Mouse (Mus musculus): ENCODE results near the gene Me1. TPM values are rescaled to one million over a fixed set of nuclear protein-coding genes. Genes with fewer than 3 reads are reported as not detected.
A peak's percentile ranks its signal among the peaks of the same experiment; 100 is the strongest.

Gene Me1
- polyA plus RNA-seq, 1 experiment from 2014 or later = 33.3 TPM

- no peaks in the 10 kb centered on the region for H3K9me3 ChIP-seq (ENCODE audit: control insufficient read depth, low read length)
- H3K27ac ChIP-seq (replicated peaks in 1 of 2; ENCODE audit: control insufficient read depth in 1 of 2, insufficient read depth in 1 of 2, low read depth in 2 of 2, low read length in 2 of 2) = no peak overlapping the region
- H3K4me2 ChIP-seq (ENCODE audit: low read length) = no peak overlapping the region
- 84% methylated on average over 12 of the region's 12 CpGs for WGBS
- no peak overlapping the region for H3K9ac ChIP-seq (ENCODE audit: low read length)
- 0 out of 4 replicates have a peak, but pooled peaks cover 0 to 6% of the 10 kb centered on the region in 2 experiments for H3K4me1 ChIP-seq (ENCODE audit: control insufficient read depth in 2 of 2, insufficient read depth in 2 of 2, low read length in 2 of 2)
- H3K27me3 ChIP-seq (ENCODE audit: control insufficient read depth, insufficient read depth, low read length) = no peaks in the 10 kb centered on the region
- no peak overlapping the region for H3K4me3 ChIP-seq (ENCODE audit: control insufficient read depth in 1 of 2, insufficient read depth in 1 of 2, low read depth in 1 of 2, low read length in 2 of 2)
- no peaks in the 10 kb centered on the region for H3K36me3 ChIP-seq (ENCODE audit: control insufficient read depth, insufficient read depth, low read length)
- no peak for ATAC-seq (ENCODE audit: insufficient number of reproducible peaks, insufficient read depth, low FRiP score, low read depth)
Observed at GRCm38 (mm10) chr9:86624039-86624438, 71.7 kb downstream of the Me1 start.

GRCm38 (mm10) chr9:86622062-86622461 lies 73.7 kb downstream of the Me1 start:
- WGBS = 83% methylated on average over 2 of the region's 2 CpGs
- H3K27ac ChIP-seq (replicated peaks in 1 of 2; ENCODE audit: control insufficient read depth in 1 of 2, insufficient read depth in 1 of 2, low read depth in 2 of 2, low read length in 2 of 2) = no peak overlapping the region
- no peaks in the 10 kb centered on the region for H3K27me3 ChIP-seq (ENCODE audit: control insufficient read depth, insufficient read depth, low read length)
- no peak overlapping the region for H3K9ac ChIP-seq (ENCODE audit: low read length)
- H3K36me3 ChIP-seq (ENCODE audit: control insufficient read depth, insufficient read depth, low read length) = 0 out of 2 replicates have a peak, but pooled peaks cover 3% of the 10 kb centered on the region
- no peak for ATAC-seq (ENCODE audit: insufficient number of reproducible peaks, insufficient read depth, low FRiP score, low read depth)
- no peak overlapping the region for H3K4me3 ChIP-seq (ENCODE audit: control insufficient read depth in 1 of 2, insufficient read depth in 1 of 2, low read depth in 1 of 2, low read length in 2 of 2)
- no peaks in the 10 kb centered on the region for H3K9me3 ChIP-seq (ENCODE audit: control insufficient read depth, low read length)
- H3K4me1 ChIP-seq (ENCODE audit: control insufficient read depth in 2 of 2, insufficient read depth in 2 of 2, low read length in 2 of 2) = peaks cover 2 to 19% of the 10 kb centered on the region in 2 experiments; a peak in 3 of 4 replicates
- no peak overlapping the region for H3K4me2 ChIP-seq (ENCODE audit: low read length)

- H3K27ac ChIP-seq (replicated peaks in 1 of 2; ENCODE audit: control insufficient read depth in 1 of 2, insufficient read depth in 1 of 2, low read depth in 2 of 2, low read length in 2 of 2) = no peak overlapping the region
- H3K9me3 ChIP-seq (ENCODE audit: control insufficient read depth, low read length) = no peaks in the 10 kb centered on the region
- no peak for ATAC-seq (ENCODE audit: insufficient number of reproducible peaks, insufficient read depth, low FRiP score, low read depth)
- no peak overlapping the region for H3K9ac ChIP-seq (ENCODE audit: low read length)
- no peak overlapping the region for H3K4me2 ChIP-seq (ENCODE audit: low read length)
- 66% methylated on average over 10 of the region's 10 CpGs for WGBS
- H3K4me3 ChIP-seq (ENCODE audit: control insufficient read depth in 1 of 2, insufficient read depth in 1 of 2, low read depth in 1 of 2, low read length in 2 of 2) = no peak overlapping the region
- H3K27me3 ChIP-seq (ENCODE audit: control insufficient read depth, insufficient read depth, low read length) = no peaks in the 10 kb centered on the region
- H3K36me3 ChIP-seq (ENCODE audit: control insufficient read depth, insufficient read depth, low read length) = 0 out of 2 replicates have a peak, but pooled peaks cover 3% of the 10 kb centered on the region
- H3K4me1 ChIP-seq (ENCODE audit: control insufficient read depth in 2 of 2, insufficient read depth in 2 of 2, low read length in 2 of 2) = peaks cover 2 to 19% of the 10 kb centered on the region in 2 experiments; a peak in 3 of 4 replicates
Observed at GRCm38 (mm10) chr9:86619341-86620139, 76.2 kb downstream of the Me1 start.

- Histone ChIP-seq H3K36me3 (ENCODE audit: control insufficient read depth, insufficient read depth, low read length) (0 out of 2 replicates have a peak, but pooled peaks cover 3% of the 10 kb centered on the region), H3K9me3 (ENCODE audit: control insufficient read depth, low read length) (no peaks in the 10 kb centered on the region), H3K9ac (ENCODE audit: low read length) (no peak overlapping the region), H3K27me3 (ENCODE audit: control insufficient read depth, insufficient read depth, low read length) (no peaks in the 10 kb centered on the region), H3K4me2 (ENCODE audit: low read length) (no peak overlapping the region), H3K27ac (replicated peaks in 1 of 2; ENCODE audit: control insufficient read depth in 1 of 2, insufficient read depth in 1 of 2, low read depth in 2 of 2, low read length in 2 of 2) (peak overlapping the region; percentile 40 to 53; a peak in 2 of 4 replicates), H3K4me3 (ENCODE audit: control insufficient read depth in 1 of 2, insufficient read depth in 1 of 2, low read depth in 1 of 2, low read length in 2 of 2) (no peak overlapping the region), H3K4me1 (ENCODE audit: control insufficient read depth in 2 of 2, insufficient read depth in 2 of 2, low read length in 2 of 2) (peaks cover 2 to 19% of the 10 kb centered on the region in 2 experiments; a peak in 3 of 4 replicates)
- 58% methylated on average over 7 of the region's 7 CpGs for WGBS
- ATAC-seq (ENCODE audit: insufficient number of reproducible peaks, insufficient read depth, low FRiP score, low read depth) = no peak
Observed at GRCm38 (mm10) chr9:86617837-86618492, 77.8 kb downstream of the Me1 start.

- Histone ChIP-seq H3K4me2 (ENCODE audit: low read length) (no peak overlapping the region), H3K4me1 (ENCODE audit: control insufficient read depth in 2 of 2, insufficient read depth in 2 of 2, low read length in 2 of 2) (peaks cover 2 to 19% of the 10 kb centered on the region in 2 experiments; a peak in 3 of 4 replicates), H3K9ac (ENCODE audit: low read length) (no peak overlapping the region), H3K27ac (replicated peaks in 1 of 2; ENCODE audit: control insufficient read depth in 1 of 2, insufficient read depth in 1 of 2, low read depth in 2 of 2, low read length in 2 of 2) (no peak overlapping the region), H3K4me3 (ENCODE audit: control insufficient read depth in 1 of 2, insufficient read depth in 1 of 2, low read depth in 1 of 2, low read length in 2 of 2) (no peak overlapping the region), H3K27me3 (ENCODE audit: control insufficient read depth, insufficient read depth, low read length) (no peaks in the 10 kb centered on the region), H3K36me3 (ENCODE audit: control insufficient read depth, insufficient read depth, low read length) (peaks cover 12% of the 10 kb centered on the region), H3K9me3 (ENCODE audit: control insufficient read depth, low read length) (no peaks in the 10 kb centered on the region)
- 90% methylated on average over 1 of the region's 1 CpGs for WGBS
- ATAC-seq (ENCODE audit: insufficient number of reproducible peaks, insufficient read depth, low FRiP score, low read depth) = no peak
Observed at GRCm38 (mm10) chr9:86615765-86616164, 80.0 kb downstream of the Me1 start.

- no peak overlapping the region for H3K9ac ChIP-seq (ENCODE audit: low read length)
- WGBS = 91% methylated on average over 4 of the region's 4 CpGs
- peaks cover 0 to 2% of the 10 kb centered on the region in 2 experiments; a peak in 2 of 4 replicates for H3K4me1 ChIP-seq (ENCODE audit: control insufficient read depth in 2 of 2, insufficient read depth in 2 of 2, low read length in 2 of 2)
- no peak overlapping the region for H3K4me3 ChIP-seq (ENCODE audit: control insufficient read depth in 1 of 2, insufficient read depth in 1 of 2, low read depth in 1 of 2, low read length in 2 of 2)
- H3K9me3 ChIP-seq (ENCODE audit: control insufficient read depth, low read length) = no peaks in the 10 kb centered on the region
- H3K27ac ChIP-seq (replicated peaks in 1 of 2; ENCODE audit: control insufficient read depth in 1 of 2, insufficient read depth in 1 of 2, low read depth in 2 of 2, low read length in 2 of 2) = no peak overlapping the region
- H3K27me3 ChIP-seq (ENCODE audit: control insufficient read depth, insufficient read depth, low read length) = no peaks in the 10 kb centered on the region
- no peak for ATAC-seq (ENCODE audit: insufficient number of reproducible peaks, insufficient read depth, low FRiP score, low read depth)
- peaks cover 11% of the 10 kb centered on the region for H3K36me3 ChIP-seq (ENCODE audit: control insufficient read depth, insufficient read depth, low read length)
- H3K4me2 ChIP-seq (ENCODE audit: low read length) = no peak overlapping the region
Observed at GRCm38 (mm10) chr9:86612091-86612490, 83.7 kb downstream of the Me1 start.

GRCm38 (mm10) chr9:86605776-86606175 lies 90.0 kb downstream of the Me1 start:
- no peak for ATAC-seq (ENCODE audit: insufficient number of reproducible peaks, insufficient read depth, low FRiP score, low read depth)
- no peak overlapping the region for H3K4me2 ChIP-seq (ENCODE audit: low read length)
- no peak overlapping the region for H3K4me3 ChIP-seq (ENCODE audit: control insufficient read depth in 1 of 2, insufficient read depth in 1 of 2, low read depth in 1 of 2, low read length in 2 of 2)

More at GRCm38 (mm10) chr9:86605776-86606175, 90.0 kb downstream of the Me1 start:
- Histone ChIP-seq H3K9me3 (ENCODE audit: control insufficient read depth, low read length) (no peaks in the 10 kb centered on the region), H3K27ac (replicated peaks in 1 of 2; ENCODE audit: control insufficient read depth in 1 of 2, insufficient read depth in 1 of 2, low read depth in 2 of 2, low read length in 2 of 2) (peak overlapping the region in 1 of 2 experiments; percentile 3; a peak in 1 of 4 replicates), H3K27me3 (ENCODE audit: control insufficient read depth, insufficient read depth, low read length) (no peaks in the 10 kb centered on the region), H3K36me3 (ENCODE audit: control insufficient read depth, insufficient read depth, low read length) (peaks cover 2% of the 10 kb centered on the region), H3K4me1 (ENCODE audit: control insufficient read depth in 2 of 2, insufficient read depth in 2 of 2, low read length in 2 of 2) (peaks cover 0 to 2% of the 10 kb centered on the region in 2 experiments; a peak in 2 of 4 replicates), H3K9ac (ENCODE audit: low read length) (no peak overlapping the region)
- 82% methylated on average over 6 of the region's 6 CpGs for WGBS

Measured in heart, embryonic 14.5 days (tissue).